In the genomic region with DNA sequence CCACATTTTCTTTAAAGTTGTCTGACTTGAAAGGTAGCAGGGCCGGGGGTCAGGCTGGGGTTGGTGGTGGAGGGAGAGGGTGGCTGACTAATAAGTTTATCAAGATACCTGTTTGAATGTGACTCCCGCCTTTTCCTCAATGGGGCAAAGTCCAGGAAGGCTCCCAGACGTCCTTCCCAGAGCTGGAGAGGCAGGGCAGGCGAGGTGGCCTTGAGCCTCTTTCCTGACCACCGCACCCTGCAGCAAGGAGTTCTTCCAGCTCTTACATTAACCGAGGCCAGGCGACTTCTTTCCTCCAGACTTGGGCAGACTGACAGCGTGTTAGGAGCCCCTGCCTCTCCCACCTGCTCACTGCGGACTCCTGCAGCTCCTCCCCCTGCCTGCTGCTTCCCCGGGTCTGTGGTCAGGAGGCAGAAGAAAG, we compare ENCODE assay signal across 8 mouse cellular contexts. TPM values are rescaled to one million over a fixed set of nuclear protein-coding genes. Genes with fewer than 3 reads are reported as not detected.
DNase-seq lines count a peak whose midpoint lies in the region; ATAC-seq and TF ChIP-seq lines count a peak whose summit lies in the region.

No protein-coding gene starts in this region.

- H3K4me1 ChIP-seq in heart, postnatal 0 days (ENCODE audit: control insufficient read depth, insufficient read depth): peaks cover 12% of the 10 kb centered on the region
- H3K4me1 ChIP-seq in hindbrain, embryonic 12.5 days: peaks cover 23% of the 10 kb centered on the region
- H3K4me1 ChIP-seq in limb, embryonic 14.5 days (ENCODE audit: control insufficient read depth, insufficient read depth, low read length): 0 out of 2 replicates have a peak, but pooled peaks cover 5% of the 10 kb centered on the region

- TF ChIP-seq POLR2A in limb, embryonic 14.5 days (IDR thresholded peaks at IDR 0.05; ENCODE audit: borderline replicate concordance, extremely low read depth, insufficient read depth, insufficient read length): no peak

- no peak for TF ChIP-seq CTCF in heart, postnatal 0 days (IDR thresholded peaks at IDR 0.05; ENCODE audit: low read depth)

- no peaks in the 10 kb centered on the region for H3K9me3 ChIP-seq in heart, postnatal 0 days (replicated peaks; ENCODE audit: control insufficient read depth, low read length)
- no peaks in the 10 kb centered on the region for H3K9me3 ChIP-seq in hindbrain, embryonic 12.5 days (replicated peaks)
- H3K9me3 ChIP-seq in limb, embryonic 14.5 days (ENCODE audit: control insufficient read depth, low read length): no peaks in the 10 kb centered on the region

- H3K4me2 ChIP-seq in heart, postnatal 0 days (ENCODE audit: low read depth, low read length): peak overlapping the region; percentile 88
- peak overlapping the region; percentile 99 for H3K4me2 ChIP-seq in hindbrain, embryonic 12.5 days (replicated peaks)
- H3K4me2 ChIP-seq in limb, embryonic 14.5 days (replicated peaks; ENCODE audit: low read depth, low read length, severe bottlenecking): peak overlapping the region; percentile 97

- no peaks in the 10 kb centered on the region for H3K36me3 ChIP-seq in heart, postnatal 0 days (replicated peaks; ENCODE audit: control insufficient read depth, insufficient read depth, low read length)
- H3K36me3 ChIP-seq in hindbrain, embryonic 12.5 days: no peaks in the 10 kb centered on the region
- H3K36me3 ChIP-seq in limb, embryonic 14.5 days (ENCODE audit: control insufficient read depth, insufficient read depth, low read length): no peaks in the 10 kb centered on the region

- no peak for ATAC-seq in heart, postnatal 0 days (ENCODE audit: insufficient read depth, low read depth)
- 0 out of 2 replicates have a peak, but pooled peaks have one; percentile 5 for ATAC-seq in hindbrain, embryonic 12.5 days (ENCODE audit: low FRiP score)
- ATAC-seq in limb, embryonic 14.5 days (ENCODE audit: low FRiP score, low read depth): no peak
- ATAC-seq in megakaryocyte-erythroid progenitor cell, adult 5-6 weeks (replicated peaks; ENCODE audit: low FRiP score, low TSS enrichment, poor library complexity, severe bottlenecking): no peak

- TF ChIP-seq EP300 in heart, postnatal 0 days (IDR thresholded peaks at IDR 0.05; ENCODE audit: low read depth): no peak

- DNase-seq in heart, postnatal 0 days (ENCODE audit: low spot score): no peak
- DNase-seq in heart, postnatal 14 days: no peak
- peak; percentile 28 to 44 for DNase-seq in adrenal gland, postnatal 36 days
- DNase-seq in limb, embryonic 14.5 days (ENCODE audit: low spot score): no peak
- peak; percentile 39 to 47 for DNase-seq in thymus, postnatal 10 days (ENCODE audit: low spot score in 2 of 2)
- no peak for DNase-seq in right cerebral cortex, postnatal 14 days

- no peak overlapping the region for H3K9ac ChIP-seq in heart, postnatal 0 days (replicated peaks; ENCODE audit: low read depth, low read length)
- no peak overlapping the region for H3K9ac ChIP-seq in hindbrain, embryonic 12.5 days
- H3K9ac ChIP-seq in limb, embryonic 14.5 days (ENCODE audit: low read depth, low read length, severe bottlenecking): peak overlapping the region; percentile 52

- 7% methylated on average over 10 of the region's 10 CpGs for WGBS in heart, postnatal 0 days
- WGBS in hindbrain, embryonic 12.5 days: 3% methylated on average over 10 of the region's 10 CpGs
- WGBS in limb, embryonic 14.5 days: 1% methylated on average over 10 of the region's 10 CpGs

- H3K27me3 ChIP-seq in heart, postnatal 0 days (ENCODE audit: control insufficient read depth, insufficient read depth, low read length): peaks cover 65% of the 10 kb centered on the region
- H3K27me3 ChIP-seq in hindbrain, embryonic 12.5 days: peaks cover 71% of the 10 kb centered on the region
- H3K27me3 ChIP-seq in limb, embryonic 14.5 days (ENCODE audit: control insufficient read depth, insufficient read depth, low read length): peaks cover 49% of the 10 kb centered on the region

- H3K4me3 ChIP-seq in heart, postnatal 0 days (ENCODE audit: low read depth, low read length): peak overlapping the region; percentile 58
- peak overlapping the region; percentile 54 for H3K4me3 ChIP-seq in hindbrain, embryonic 12.5 days
- H3K4me3 ChIP-seq in limb, embryonic 14.5 days (replicated peaks; ENCODE audit: low read length): peak overlapping the region; percentile 56

- no peak overlapping the region for H3K27ac ChIP-seq in heart, postnatal 0 days (ENCODE audit: low read depth)
- H3K27ac ChIP-seq in hindbrain, embryonic 12.5 days: no peak overlapping the region
- no peak overlapping the region for H3K27ac ChIP-seq in limb, embryonic 14.5 days (replicated peaks; ENCODE audit: low read depth, low read length)

- intact Hi-C loops in heart, postnatal 14 days (cut with DNase I): no loop called here

RNA-seq across cellular contexts. Expression of gene Plekha6, which starts 0.6 kb away (rescaled TPM):
- total RNA-seq in heart, postnatal 0 days (2014; rRNA removed; ENCODE audit: low replicate concordance): 19.2 and 36.1 TPM in 2 replicates
- polyA plus RNA-seq in heart, postnatal 0 days (2015; fragmentation: Nextera tagmentation; extraction: Ambion mirVana): 4.8 and 7.0 TPM in 2 replicates
- total RNA-seq in heart, postnatal 14 days (2021): 10 to 100 TPM; 69.0 to 81.8 TPM
- total RNA-seq in adrenal gland, postnatal 36 days (2021): 10 to 100 TPM; 14.3 to 18.8 TPM
- 25.8 and 29.1 TPM in 2 replicates for polyA plus RNA-seq in hindbrain, embryonic 12.5 days (2016; fragmentation: Nextera tagmentation; extraction: Ambion mirVana)
- 6.6 and 6.9 TPM in 2 replicates for polyA plus RNA-seq in limb, embryonic 14.5 days (2012; rRNA removed)
- polyA plus RNA-seq in limb, embryonic 14.5 days (2014; fragmentation: Nextera tagmentation; extraction: Ambion mirVana): 4.0 and 4.2 TPM in 2 replicates
- total RNA-seq in megakaryocyte-erythroid progenitor cell, adult 5-6 weeks (2014; fragmentation: Nextera tagmentation): 15.7 and 18.6 TPM in 2 replicates
- 2.2 and 3.8 TPM in 2 replicates for total RNA-seq in megakaryocyte-erythroid progenitor cell, adult 5-6 weeks (2017)

RNA-seq across cellular contexts. Expression of gene Ppp1r15b, which starts 33.7 kb away (rescaled TPM):
- total RNA-seq in heart, postnatal 0 days (2014; rRNA removed; ENCODE audit: low replicate concordance): 24.4 and 34.8 TPM in 2 replicates
- polyA plus RNA-seq in heart, postnatal 0 days (2015; fragmentation: Nextera tagmentation; extraction: Ambion mirVana): 10.5 and 12.2 TPM in 2 replicates
- total RNA-seq in heart, postnatal 14 days (2021): 10 to 100 TPM; 32.2 to 34.6 TPM
- total RNA-seq in adrenal gland, postnatal 36 days (2021): 10 to 100 TPM; 92.4 to 97.3 TPM
- polyA plus RNA-seq in hindbrain, embryonic 12.5 days (2016; fragmentation: Nextera tagmentation; extraction: Ambion mirVana): 49.1 and 53.4 TPM in 2 replicates
- polyA plus RNA-seq in limb, embryonic 14.5 days (2012; rRNA removed): 29.9 and 31.0 TPM in 2 replicates
- polyA plus RNA-seq in limb, embryonic 14.5 days (2014; fragmentation: Nextera tagmentation; extraction: Ambion mirVana): 38.5 and 40.0 TPM in 2 replicates
- total RNA-seq in megakaryocyte-erythroid progenitor cell, adult 5-6 weeks (2014; fragmentation: Nextera tagmentation): 73.9 and 82.5 TPM in 2 replicates
- total RNA-seq in megakaryocyte-erythroid progenitor cell, adult 5-6 weeks (2017): 116 TPM in 2 replicates

Comparison
In these comparisons a context has a peak if more than half of its experiments do, and no peak if none do; other contexts are left out.
1. DNase-seq: peak in adrenal gland, postnatal 36 days (2 of 2) and thymus, postnatal 10 days (2 of 2); none in heart, postnatal 0 days (single experiment), heart, postnatal 14 days (0 of 2), limb, embryonic 14.5 days (single experiment) and right cerebral cortex, postnatal 14 days (single experiment).
2. Peak in every context shown above with its lines, with median percentiles within 50 percentile points of each other: H3K4me2 ChIP-seq and H3K4me3 ChIP-seq.